Mouse (Mus musculus) testis, postnatal 10 days (tissue): ENCODE data around the gene Srprb.
"Not testable (repeated sequence)": the region's sequence is repeated elsewhere in the genome, so short reads cannot be mapped to it uniquely, and the experiment has no call there.

Experiments used
- DNase-seq: peaks from one replicate; pipeline ENCODE4 v3.0.0; 2021; ENCODE audit warnings: low spot score

Srprb gene

GRCm38 (mm10) chr9:103208802-103209423, 7.0 kb upstream of the Srprb start:
- DNase-seq, result no peak

- DNase-seq, result peak; percentile 63
These were observed 5.9 kb upstream of the Srprb start for GRCm38 (mm10) chr9:103207846-103208245.

GRCm38 (mm10) chr9:103205786-103206185, 3.8 kb upstream of the Srprb start:
- no peak for DNase-seq

DNA sequence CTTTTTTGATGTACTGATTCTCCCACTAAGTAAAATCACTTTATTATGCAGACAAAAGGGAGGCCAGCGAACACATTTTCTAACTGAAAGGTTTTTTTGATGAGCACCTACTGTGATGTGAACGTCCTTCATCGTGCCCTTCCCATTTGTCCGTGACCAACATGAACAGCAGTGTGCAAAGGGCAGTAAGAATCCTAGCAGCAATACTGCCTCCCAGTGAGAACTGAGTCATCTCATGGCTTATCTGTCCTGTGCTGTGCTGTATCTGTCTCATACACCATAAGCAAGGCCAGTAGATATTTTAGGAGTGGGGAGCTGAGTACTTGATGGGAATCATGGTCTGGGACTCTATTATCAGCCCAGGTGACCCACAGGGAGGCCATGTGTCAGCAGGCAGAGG, 13.5 kb downstream of the Srprb start:
- no peak for DNase-seq

GRCm38 (mm10) chr9:103186747-103187146, 15.2 kb downstream of the Srprb start:
- peak; percentile 54 for DNase-seq

DNA sequence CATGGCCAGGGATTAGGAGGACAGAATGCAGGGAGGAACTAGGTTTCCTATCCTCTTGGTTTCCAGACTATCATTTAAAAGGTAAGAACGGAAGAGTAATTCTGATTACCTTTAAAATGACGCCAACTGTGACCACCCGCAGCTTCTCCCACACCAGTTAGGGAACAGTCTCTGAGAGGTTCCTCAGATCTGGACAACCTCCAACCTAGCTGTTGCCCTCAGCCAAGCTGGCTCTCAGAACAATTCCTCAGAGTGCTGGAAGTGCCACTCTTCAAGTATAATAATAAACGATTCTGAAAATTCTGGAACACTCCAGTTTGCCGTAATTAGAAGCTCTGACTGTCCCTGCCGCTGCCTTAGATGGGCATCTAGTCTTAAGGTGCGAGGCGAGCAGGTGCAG, 16.0 kb downstream of the Srprb start:
- DNase-seq, result no peak

- no peak for DNase-seq
These were observed 17.1 kb downstream of the Srprb start for GRCm38 (mm10) chr9:103184855-103185254.

GRCm38 (mm10) chr9:103181886-103182285, 20.1 kb downstream of the Srprb start:
- no peak for DNase-seq

- DNase-seq, result peak; percentile 81
These were observed 21.0 kb downstream of the Srprb start for GRCm38 (mm10) chr9:103180807-103181565.

GRCm38 (mm10) chr9:103180303-103180702, 21.6 kb downstream of the Srprb start:
- DNase-seq, result peak; percentile 81

DNA sequence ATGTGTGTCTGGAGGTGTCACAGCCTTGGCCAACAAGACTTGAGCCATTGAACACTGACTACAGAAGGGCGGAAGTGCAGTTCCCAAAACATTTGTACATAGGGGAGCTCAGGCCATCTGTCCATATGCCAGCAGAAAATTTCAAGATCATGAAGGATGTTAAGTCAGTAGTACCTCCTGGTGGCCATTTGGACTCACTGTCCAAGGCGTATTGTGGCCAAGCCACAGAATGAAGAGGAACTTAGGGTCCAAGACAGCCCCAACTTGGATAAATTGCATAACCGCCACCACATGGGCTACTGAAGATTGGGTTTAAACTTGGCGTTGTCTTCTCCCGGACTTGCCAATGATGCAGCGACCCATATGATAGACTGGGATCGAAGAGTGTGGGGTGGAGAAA, 26.2 kb downstream of the Srprb start:
- no peak for DNase-seq

DNA sequence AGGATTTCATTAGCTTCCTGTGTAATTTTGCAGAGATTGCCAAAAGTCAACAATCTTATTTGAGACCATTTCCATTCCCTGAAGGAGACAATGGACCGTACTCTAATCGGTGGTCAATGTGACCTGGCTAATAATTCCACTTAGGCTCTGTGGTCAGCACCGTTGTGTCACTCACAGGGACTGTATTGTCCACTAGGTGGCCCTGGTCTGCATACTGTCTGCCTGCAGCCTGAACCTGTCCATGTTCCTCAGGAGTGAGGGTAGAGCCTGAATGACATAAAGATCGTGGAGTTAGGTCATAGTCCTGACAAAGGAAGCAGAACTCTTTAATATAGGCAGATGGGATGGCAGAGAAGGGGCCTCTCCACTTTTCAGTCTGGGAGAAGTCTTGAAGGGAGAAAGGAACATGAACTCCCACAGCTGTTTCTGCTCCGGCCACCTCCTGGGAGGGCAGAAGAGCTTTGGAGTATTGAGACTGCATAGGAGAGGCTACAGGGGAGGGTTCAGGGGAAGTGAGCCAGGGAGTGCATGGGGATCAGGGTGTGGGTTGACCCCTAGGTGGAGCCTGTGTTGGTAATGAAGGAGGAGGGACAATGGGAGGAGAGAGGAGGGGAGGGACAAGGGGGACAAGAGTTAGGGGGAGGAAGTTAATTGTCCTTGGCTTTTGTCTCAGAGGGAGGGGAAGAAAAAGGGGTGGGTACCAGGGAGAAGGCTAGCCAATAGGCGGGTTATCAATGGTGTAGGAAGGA, 27.0 kb downstream of the Srprb start:
- DNase-seq, result no peak

GRCm38 (mm10) chr9:103168771-103169170, 33.2 kb downstream of the Srprb start:
- no peak for DNase-seq

DNA sequence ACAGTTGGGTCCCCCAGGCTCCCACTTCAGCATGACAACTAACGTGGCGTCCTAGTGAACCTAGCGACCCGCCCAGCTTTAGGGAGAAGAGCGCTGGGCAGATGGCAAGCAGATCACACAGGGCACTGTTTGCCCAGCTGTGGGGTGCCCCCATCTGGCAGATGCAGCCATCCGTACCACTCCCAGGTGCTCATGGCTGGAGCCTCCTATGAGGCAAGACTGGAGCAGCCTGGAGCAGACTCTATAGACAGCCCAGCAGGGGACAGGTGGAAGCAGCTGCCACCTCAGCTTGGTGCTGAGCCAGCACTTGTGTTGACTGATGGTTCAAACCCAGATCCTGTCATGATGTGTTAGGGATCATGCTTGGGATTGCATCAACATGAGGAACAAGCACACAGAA, 33.9 kb downstream of the Srprb start:
- no peak for DNase-seq

DNA sequence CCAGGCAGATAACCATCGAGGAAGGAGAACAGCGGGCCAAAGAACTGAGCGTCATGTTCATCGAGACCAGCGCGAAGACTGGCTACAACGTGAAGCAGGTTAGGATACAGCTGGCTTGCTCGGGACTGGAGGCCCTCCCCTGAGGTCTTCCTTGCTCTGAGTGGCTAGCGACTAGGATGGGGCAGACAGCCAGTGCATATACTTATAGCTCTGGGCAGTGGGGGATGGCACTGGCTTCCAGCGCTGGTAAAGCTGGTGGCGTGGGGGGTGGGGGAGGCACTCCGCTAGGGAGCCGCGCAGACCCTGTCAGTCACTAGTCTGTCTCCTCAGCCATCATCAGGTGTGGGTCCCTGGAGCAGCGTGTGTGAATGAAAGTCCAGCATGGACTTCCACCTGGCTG, 38.1 kb downstream of the Srprb start:
- no peak for DNase-seq

DNA sequence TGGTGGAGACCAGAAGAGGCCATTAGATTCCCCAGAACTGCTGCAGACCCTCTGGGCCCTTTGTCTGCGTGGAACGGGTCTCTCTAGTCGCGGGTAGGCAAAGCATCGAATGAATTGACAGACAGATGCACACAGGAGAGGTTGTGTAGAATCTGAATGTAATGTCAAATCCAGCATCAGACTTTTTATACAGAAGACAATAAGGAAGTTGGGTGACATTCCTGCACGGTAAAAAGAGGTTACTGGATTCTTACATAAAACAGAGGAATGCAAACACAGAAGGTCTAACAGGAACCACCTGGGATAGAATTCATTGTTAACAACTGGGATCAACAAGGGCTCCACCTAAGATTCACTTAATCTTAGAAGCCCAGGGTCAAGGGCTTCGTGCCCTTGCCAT, 46.8 kb downstream of the Srprb start:
- DNase-seq, result not testable (repeated sequence)

- DNase-seq, result no peak
These were observed 47.4 kb downstream of the Srprb start for GRCm38 (mm10) chr9:103154568-103154967.

DNA sequence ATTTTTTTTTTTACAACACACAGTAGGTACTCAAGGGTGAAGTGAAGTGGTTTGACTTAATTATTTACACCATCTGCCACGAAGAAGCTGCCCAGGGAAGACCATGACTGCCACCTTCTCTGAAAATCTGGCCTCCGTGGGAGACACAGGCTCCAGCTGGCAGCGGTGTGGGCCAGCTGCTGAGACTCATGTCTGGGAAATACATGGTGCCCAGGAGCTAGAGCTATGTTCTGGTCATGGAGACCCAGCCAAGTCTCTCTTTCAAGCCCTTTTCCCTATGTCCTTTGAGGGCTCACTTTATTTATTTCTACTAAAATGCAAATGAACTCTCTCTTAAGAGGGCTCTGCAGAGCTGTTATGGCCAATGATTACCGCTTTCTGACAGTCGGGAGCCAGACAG, 48.7 kb downstream of the Srprb start:
- no peak for DNase-seq

DNA sequence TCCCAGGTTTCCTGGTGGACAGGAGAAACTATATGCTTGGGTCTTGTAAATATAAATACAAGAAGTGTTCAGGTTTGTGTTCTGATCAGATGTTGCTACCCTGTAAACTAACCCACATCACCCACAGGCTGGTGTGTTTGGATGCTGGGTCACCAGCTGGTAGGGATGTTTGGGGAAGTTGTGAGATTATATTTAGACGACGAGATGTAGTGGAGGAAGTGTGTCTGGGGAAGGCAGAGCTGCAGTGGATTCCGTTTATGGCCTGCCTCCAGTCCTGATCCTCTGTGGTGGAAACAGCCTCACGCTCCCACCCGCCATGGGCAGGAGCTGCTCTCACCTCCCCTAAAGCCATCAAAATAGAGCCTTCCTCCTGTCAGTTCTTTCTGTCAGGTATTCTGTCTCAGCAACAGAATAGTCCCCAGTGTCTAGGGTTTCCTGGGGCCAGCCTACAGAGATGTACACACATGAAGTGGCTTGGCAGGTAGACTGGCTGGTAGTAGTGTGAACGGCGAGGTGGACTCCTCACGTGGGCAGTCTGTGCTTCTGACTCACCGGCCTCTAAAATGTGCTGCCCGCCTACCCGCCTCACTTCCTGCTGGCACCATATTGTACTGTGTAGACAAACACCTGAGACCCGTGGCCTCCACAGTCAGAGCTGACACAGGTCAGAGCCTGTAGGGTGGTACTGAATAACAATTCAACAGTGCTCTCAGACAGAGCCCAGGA, 52.7 kb downstream of the Srprb start:
- no peak for DNase-seq

DNA sequence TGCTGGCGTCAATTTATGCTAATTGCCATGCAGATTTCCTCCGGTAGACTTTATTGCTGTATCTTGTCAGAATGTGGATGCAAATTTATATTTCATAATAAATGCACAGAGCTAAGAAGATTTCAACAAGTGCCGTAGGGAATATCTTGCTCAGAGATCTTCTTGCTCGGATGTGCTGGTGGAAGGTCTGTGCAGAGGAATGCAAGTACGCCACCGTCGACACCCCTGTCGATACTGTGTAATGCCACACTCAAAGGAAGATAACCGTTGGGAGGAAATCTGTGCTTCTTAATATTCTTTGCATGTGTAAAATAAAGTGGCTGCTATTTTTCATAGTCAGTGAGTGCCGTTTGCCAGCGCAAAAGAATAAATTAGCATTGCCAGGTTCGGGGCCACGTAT, 54.8 kb downstream of the Srprb start:
- DNase-seq, result no peak

DNA sequence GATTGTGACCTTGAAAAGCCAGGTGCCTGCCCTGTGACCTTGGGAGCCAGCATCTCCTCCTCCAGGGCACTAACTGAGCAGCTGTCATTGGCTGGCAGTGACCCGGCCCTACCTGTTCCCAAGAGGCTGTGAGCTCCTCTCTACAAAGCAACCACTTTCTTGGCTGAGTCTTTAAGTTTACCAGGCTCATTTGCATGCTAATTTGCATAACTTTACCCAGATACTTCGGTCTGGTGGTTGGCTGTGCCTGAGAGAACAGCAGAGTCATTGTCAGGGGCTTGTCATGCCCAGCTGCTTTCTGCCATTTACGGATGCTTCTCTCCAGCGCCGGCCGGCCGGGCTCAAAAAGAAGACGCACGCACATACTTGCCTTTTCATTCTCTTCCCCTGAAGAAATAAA, 55.2 kb downstream of the Srprb start:
- DNase-seq, result no peak

- DNase-seq, result no peak
These were observed 55.7 kb downstream of the Srprb start for GRCm38 (mm10) chr9:103146257-103146656.
